Mouse (Mus musculus) cerebellum, adult 9-11 months (tissue): ENCODE measurements around the gene 1810046K07Rik.

ENCODE experiments used
- DNase-seq: peaks from one replicate; pipeline ENCODE4 v3.0.0; 2022

1810046K07Rik gene

DNA sequence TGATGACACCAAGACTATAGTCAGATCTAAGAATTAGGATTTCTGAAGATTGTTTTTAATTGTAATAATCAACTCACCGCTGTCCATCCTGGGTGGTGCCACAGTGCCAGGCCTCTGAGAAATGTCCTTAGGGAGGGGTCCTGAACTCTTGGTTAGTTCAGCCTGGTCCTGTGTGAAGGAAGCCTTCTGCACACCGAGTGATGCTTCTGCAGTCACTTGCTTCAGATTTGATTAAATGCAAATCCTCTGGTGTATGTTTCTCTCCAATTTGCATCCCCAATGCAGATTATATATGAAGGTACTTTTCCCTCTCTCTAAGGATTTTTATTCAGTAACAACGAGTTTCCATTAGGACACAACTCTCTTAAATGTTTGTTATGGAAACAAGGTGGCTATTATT, at the start of gene 1810046K07Rik:
Gene 1810046K07Rik, minus strand, starts transcription at position 187 of the 400 bp plus-strand sequence.
- no peak for DNase-seq

DNA sequence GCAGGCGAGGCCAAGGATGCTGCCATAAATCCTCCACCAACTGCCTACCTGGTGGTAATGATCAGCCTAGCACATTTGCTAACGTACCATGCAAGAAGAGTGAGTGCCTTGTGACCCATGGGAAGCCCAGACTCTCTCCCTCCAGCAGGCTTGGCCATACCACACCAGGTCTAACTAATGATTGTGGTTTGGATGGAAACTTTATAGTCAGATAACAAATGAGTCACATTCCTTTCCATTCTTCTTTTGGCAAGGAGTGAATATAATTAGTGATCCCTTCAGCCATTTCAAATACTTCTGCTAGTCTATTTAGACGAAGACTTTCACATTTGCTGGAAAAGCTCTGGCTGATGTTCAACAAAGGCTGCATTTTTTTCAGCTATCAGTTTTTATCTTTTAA, 40.8 kb upstream of the 1810046K07Rik start:
- no peak for DNase-seq

DNA sequence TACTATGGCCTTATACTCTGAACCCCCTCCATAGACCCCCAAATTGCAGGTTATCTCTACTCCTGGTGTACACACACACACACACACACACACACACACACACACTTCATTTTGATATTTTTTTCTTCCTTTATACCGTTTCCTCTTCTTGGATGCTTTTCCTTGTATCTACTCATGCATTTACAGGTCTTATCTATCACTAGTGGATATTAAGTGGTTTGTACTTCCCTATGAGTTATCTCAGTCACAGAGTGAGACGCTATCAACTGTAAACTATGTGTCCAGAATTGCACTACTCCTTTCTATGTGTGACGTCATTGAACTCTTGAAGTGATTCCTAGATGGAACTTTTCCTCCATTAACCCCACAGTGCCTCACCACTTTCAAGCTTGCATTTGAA, 38.4 kb upstream of the 1810046K07Rik start:
- no peak for DNase-seq

DNA sequence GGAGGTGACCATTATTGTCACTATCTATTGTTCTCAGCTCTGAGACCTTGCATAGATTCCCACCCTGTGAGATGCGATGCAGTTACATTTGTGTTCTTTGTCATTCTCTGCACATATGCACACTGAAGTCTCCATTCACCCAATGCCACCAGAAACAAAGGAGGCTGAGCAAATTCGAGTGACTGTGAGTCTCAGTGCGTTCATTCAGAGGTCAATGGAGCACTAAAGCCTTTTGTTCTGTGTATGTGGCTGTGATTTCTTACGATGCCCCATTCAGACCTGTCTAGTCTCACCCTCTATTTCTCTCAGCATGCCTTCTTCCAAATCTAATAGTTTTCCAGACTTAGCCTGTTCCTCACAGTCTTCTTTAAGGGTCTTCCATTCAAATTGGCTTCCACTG, 35.3 kb upstream of the 1810046K07Rik start:
- no peak for DNase-seq

DNA sequence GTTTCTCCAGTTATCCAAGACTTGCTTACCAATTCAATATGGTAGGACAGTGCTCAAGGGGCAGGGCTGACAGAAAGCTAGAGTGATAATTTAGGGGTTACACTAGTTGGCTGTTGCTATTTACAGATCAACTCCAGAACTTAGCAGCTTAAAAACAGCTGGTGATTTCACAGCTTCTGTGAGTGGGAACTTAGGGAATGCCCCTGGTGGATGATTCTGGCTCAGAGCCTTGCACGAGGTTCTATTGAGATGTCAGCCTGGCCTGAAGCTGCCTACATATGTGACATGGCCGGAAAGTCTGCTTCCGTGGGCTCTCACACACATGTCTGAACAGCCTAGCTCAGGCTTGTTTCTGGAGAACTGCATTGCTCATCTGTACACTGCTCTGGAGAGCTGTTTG, 24.8 kb upstream of the 1810046K07Rik start:
- no peak for DNase-seq

DNA sequence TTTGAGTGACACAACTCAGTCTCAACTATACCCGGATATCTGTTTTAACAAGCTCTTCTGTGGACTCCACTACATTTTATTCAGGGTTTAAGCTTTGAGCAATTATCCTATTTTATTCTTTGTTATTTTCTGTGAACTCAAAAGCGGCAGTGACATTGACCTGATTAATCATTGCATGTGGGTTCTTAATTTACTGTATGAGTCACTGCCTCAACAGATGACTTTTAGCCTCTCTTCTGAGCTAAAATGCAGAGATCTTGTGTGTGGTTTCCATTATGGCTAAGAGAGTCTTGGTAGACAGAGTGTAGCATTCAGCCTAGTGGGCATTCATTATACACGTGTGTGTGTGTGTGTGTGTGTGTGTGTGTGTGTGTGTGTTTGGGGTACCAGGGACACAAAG, 24.2 kb upstream of the 1810046K07Rik start:
- DNase-seq, result no peak

DNA sequence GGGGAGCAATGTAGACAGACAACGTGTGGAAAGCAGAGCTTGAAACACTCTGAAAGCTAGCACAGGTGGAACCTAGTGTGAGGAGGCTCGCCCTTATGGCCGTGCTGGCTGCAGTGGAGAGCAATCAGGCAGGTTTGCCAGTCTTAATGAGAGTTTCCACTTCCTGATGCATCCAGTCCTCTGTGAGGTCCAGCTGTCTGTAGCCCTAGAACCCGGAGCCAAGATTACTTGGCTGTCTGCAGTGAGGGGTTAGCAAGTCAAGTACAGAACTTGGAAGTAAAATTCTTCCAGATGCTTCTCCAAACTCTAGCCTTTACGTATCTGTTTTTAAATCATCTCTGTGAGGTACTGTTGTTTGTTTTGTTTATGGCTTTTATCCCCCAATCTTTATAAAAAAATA, 20.7 kb upstream of the 1810046K07Rik start:
- DNase-seq, result no peak

DNA sequence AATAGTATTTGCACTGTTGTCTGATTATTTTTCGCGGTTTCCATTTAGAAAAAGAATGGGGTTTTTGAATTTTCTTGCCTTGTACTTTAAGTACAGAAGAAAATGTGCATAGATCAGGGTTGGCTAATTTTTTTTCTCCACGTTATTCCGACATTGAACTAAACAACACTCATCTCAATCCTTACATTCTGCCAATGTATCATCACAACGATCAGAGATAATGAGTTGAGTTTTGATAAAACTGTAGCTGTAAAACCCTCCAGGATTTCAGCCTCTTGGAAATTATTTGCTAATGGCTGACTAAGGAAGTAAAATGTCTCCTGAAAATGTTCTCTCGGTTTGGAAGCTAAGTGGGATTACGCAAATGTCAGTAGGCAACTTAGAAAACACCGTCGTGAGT, 17.1 kb upstream of the 1810046K07Rik start:
- DNase-seq, result no peak

DNA sequence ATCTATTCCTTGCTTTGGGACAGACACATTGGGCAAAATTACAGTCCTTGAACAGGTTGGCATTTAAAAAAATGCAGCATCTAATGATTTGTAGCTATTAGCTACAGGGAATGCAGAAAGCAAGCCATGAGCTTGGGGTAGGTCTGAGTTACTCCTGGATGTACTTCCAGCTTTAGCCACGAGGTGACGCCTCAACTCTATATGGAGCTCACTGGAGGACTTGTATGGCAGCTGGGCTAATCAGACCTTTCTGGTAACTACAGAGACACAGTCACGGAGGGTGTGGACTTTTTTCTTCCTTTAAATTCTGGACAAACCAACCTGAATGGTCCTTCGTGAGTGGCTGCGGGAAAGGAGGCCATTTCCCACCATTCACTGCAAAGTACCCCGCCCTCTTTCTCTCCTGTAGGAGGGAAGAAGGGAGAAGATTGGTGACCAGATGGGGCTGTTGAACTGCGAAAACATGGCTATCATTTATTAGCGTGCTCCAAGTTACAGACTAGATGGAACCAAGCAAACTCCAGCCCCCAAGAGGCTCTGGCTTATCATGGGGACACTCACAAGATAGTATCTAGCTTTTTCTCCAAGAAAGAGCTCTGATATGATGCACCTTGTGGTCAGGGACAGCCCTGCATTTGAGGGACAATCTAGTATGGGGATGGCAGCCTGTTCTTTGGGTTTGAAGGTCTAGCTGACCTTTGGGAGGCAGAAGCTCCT, 6.7 kb upstream of the 1810046K07Rik start:
- peak; percentile 60 for DNase-seq

DNA sequence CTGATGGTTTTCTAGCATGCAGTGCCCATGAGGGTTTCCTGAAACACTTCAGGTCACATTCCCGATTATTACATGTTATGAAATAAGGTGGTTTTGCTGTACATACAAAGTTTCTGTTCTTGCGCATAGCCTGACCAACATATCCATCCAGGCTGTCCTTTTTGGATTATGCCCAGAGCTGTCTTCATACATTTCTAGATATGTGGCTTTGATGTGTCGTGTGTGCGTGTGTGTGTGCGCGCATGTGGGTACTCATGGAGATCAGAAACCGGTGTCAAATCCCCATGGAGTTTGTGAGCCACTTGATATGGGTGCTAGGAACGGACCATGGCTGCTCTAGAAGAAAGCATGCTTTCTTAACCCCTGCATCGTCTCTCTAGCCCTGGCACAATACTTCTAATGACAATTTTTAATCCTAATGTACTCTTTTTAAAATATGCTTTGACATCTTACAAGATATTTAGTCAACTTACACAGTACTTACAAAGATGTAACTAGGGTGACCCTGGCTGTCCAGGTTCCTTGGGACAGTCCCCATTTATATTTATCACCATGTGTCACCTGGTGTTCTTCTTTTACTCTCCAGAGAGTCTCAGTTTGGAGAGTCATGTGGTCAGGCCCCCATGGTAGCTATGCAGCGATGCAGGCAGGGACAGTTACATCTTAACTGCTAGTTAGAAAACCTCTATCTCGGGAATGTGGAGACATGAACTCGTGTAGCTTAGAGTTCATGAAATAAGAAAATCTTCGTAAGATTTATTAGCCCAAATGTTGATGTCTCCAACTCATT, 2.9 kb upstream of the 1810046K07Rik start:
- DNase-seq, result no peak

DNA sequence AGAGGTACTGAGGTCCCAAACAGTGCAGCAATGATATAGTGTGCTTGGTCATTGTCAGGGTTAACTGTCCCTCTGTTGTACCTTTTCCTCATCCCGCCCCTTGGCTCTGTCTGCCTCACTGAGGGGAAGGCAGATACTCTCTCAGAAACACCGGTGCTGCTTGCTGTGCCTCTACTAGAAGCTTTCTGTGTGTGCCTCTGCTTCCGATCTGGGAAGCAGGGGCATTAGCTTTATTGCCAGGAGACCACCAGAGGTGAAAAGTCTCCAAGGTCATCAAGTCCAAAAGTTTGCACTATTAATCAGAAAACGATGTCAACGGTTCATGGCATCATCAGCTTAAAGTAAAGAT, 1.2 kb downstream of the 1810046K07Rik start:
- no peak for DNase-seq

DNA sequence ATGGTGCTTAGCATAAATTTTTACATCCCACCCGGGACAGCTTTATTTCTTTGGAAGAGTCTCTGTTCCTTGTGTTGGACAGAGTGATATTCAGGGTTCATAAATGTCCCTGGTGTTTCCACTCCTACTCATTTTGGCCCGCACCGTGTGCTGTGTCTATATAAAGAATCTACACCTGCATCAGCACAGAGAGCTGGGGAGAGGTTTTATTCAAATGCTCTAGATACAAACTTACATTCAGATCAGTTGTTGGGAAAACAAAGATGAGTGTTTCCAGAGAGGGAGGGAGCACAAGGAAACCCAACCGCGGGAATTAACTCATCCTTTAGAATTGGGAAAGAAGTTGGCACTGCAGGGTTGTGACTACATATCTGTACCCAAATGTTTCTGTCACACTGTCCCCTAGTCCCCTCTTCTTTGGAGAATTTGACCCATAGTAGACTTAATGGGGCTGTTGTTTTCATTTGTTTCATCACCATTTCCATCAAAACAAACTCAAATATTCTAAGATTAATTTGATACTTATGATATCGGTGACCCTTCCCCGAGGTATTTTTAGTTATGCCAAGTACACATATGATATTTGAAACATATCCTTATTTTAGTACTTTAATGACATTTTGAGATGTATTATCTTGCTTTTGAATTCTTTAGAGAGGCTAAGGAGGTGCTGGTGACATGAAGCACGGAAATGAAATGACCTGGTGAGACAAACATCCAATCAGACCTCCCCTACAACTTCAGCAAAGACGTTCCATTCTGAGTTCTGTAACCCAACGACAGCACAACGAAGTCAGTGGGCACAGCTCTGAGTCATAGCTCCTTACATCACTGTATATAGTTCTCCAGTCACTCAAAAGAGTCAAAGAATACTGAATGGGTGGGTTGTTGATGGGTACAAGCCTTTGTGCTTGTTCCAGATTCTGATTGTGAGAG, 1.8 kb downstream of the 1810046K07Rik start:
- DNase-seq, result no peak

DNA sequence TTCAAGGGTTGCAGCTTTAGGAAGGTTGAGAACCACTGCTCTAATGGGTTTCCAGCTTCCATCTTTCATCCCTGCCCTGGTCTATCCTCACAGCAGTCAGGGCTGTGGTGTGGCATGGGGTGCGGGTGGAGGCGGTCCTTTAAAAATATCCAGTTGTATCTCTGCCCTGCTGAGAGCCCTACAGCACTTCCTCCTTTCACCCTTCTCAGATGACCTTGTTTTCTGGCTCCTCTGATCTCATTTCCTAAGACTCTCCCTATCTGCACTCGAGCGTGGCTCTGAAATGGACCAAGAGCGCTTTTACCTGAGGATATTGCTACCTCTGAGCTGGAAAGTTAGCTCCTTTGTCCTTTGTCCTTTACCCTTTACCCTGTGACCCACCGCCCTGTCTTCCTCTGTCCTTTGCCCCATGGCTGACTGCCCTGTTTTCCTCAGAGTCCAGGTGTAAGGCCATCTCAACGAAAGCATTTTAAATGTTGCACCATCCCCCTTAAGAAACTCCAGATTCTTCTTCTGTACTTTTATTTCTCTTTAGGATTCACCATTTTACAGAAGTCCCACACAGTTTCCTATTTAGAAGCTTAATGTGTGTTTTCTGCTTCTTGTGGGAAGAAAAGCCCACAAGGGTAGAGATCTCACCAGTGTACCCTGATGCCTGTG, 4.2 kb downstream of the 1810046K07Rik start:
- no peak for DNase-seq

DNA sequence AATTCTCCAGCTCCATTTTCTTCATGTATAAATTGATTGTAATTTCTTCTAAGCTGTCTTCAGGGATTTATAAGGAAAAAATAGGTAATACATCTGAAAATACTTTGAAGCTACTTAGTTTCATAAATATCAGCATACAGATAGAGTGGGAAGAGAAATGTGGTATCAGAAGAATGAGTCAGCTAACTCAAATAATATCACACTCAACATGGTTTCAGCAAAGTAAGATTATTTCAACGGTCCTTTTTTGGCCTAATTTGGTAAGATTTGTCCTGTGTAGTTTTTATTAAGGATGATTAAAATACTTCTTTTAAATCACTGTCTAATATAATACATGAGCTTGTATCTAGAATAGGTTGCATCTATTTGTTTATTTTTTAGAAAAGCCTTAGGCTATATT, 8.6 kb downstream of the 1810046K07Rik start:
- no peak for DNase-seq

DNA sequence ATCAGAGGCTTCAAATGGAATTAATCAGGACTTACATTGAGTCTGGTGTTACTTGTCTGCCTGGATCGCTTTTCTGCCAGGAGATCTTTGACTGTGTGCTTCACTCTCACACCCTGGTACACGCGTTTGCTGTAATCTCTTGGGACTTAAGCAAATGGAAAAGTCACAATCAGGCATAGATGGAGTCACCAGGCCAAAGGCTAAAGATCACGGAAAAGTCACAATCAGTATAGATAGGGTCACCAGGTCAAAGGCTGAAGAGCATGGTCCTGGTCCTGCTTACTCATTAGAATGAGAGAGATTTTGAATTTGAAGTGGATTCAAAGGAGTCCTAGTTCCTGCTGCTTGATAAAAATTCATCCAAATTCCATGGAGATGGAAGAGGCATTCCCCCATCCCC, 10.5 kb downstream of the 1810046K07Rik start:
- no peak for DNase-seq

DNA sequence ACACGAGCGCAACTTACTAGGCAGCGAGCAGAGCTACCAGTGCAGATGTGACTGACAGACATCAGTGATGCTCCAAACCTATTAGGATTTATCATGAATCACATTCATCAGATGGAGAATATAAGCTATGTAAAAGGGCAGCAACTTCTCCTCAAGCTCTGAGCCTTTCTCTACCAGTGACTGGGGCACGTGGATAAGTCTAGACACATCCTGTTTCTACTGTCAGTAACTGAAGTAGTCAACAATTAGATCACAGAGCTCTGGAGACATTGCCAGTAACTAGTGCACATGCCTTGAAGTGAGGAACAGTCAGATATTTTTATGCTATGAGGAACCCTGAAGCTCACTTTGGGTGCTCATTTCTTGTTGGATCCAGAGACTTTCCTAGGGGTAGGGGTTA, 11.4 kb downstream of the 1810046K07Rik start:
- no peak for DNase-seq

DNA sequence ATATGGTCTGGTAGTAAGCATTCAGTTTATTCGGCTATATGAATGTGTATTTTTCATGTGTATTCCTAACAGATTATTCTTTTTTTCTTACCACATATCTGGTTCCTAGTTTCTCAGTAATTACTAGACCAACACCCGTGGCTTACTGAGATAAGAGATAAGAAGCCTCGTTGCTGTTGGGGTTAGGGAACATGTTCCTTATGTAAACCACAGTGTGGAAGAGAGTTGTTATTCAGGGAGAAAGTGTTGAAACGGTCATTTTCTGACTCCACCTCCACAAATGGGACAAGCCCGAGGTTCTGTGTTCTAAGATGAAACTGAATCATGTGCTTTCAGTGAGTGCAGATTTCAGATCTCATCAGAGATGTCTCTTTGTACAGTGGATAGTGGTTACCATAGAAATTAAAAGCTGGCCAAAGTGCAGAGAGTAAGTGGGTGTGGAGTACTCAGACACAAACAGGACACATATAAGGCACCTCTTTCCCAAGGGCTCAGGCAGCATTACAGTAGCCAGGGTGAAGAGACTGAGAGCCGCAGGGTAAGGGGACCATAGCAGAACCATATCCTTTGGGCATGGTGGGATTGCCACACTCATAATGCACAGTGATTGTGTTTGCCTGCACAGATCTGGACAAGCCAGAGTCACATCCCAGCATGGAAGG, 13.2 kb downstream of the 1810046K07Rik start:
- DNase-seq, result no peak

DNA sequence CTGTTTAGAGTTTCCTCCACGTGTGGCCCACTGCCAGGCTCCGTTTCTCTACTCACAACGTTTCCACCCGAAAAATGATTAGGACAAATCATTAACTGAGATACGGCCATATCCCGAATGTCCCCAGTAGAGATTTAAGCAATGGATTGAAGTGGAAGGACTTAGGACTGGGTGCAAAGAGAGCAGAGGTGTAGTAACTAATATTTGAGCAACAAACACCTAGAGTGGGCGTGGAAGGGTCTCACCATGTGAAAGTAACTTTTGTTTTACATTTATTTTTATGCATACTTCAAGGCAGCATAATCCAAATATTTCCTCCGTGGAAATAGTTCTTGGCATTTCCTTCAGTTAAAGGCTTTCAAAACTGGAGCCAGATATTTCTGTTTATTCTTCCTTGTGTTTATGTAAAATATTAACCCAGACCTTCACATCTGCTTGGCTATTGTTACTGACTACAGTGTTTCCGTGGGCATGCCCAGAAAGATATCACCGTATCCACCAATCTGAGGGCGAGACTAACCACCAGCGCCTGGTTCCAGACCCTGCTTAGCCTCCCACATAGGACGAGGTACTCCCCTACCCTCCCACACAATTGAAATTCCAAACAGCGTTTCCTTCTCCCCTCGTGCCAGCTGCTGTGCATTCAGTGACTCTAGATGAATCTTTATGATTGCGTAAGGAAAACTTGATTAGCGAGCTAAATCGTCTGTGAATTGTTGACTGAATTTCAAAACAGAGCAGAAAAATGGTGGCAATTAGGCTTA, 16.0 kb downstream of the 1810046K07Rik start:
- no peak for DNase-seq

DNA sequence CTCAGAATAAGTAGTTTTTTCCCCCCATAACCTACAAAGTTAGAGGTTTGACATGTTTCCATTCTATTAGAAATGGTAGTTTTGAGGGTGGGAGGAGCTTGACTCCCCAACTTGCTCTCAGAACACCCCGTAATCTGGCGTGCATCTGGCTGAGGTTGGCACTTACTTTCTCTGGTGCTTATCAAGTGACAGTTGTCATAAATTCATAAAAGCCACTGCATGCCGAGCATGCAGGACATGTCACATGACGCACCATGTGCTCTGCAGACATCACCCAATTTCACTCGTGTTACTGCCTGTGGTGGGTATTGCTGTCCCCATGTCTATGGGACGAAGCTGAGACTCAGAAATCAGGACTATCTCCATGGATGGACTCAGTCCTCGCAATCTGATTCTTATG, 18.2 kb downstream of the 1810046K07Rik start:
- no peak for DNase-seq

DNA sequence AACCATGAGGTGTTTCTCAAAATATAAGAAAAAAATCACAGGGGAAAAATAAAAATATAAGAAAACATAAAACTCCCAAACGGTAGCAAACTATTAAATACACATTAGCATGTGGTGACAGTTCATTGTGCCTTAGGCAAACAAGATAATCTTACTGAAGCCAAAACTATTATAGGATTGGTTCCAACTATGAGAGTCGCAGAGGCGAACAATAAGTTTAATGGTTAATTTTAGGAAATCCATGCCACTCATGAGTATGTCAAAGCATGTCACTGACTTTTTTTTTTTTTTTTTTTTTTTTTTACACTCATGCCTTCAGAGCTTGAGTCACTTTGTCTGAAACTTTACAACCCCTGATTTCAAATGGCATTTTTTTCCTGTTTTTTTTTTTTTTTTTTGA, 22.4 kb downstream of the 1810046K07Rik start:
- DNase-seq, result no peak

DNA sequence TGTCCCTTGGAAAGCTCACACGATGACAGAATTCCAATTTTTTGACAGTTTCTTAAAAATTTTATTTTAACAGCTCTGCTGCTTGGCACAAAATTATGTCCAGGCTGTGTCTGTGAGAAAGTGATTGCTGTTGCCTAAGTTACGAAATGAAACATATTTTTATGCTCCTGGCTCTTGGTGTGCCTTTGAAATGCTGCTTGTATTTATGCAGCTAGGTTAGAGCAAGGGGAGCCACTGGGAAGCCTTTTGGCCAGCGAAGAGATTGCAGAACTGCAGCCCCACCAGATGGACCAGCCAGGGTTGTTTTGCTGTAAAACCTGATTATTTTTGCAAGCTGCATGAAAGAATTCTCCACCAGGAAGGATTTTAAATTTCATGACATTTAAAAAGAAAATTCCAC, 23.6 kb downstream of the 1810046K07Rik start:
- DNase-seq, result no peak

DNA sequence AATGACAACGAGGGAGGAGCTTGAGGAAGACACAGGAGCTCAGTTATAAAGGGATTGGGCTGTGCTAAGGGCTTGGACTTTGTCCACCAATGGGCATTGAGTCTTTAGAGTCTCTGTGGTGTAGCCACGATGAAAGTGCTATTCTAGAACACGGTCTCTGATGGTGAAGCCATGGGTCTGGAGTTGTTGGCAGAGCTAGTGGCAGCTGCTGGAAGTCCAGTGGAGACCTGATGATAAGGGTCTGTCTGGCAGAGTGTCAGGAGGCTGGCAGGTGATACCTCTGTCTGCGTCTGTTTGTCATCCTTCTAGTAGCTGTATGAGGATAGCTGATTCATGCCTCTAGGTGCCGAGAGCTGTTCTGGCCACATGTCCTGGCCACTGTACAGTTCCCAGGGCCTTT, 24.7 kb downstream of the 1810046K07Rik start:
- DNase-seq, result no peak
